Mouse (Mus musculus) kidney, adult 11 months (tissue): Measurements from ENCODE around the gene March1.
"Not testable (repeated sequence)": the region's sequence is repeated elsewhere in the genome, so short reads cannot be mapped to it uniquely, and the experiment has no call there.

ENCODE experiments used
- DNase-seq: peaks from one replicate; pipeline ENCODE4 v3.0.0; 2022

March1 gene

DNA sequence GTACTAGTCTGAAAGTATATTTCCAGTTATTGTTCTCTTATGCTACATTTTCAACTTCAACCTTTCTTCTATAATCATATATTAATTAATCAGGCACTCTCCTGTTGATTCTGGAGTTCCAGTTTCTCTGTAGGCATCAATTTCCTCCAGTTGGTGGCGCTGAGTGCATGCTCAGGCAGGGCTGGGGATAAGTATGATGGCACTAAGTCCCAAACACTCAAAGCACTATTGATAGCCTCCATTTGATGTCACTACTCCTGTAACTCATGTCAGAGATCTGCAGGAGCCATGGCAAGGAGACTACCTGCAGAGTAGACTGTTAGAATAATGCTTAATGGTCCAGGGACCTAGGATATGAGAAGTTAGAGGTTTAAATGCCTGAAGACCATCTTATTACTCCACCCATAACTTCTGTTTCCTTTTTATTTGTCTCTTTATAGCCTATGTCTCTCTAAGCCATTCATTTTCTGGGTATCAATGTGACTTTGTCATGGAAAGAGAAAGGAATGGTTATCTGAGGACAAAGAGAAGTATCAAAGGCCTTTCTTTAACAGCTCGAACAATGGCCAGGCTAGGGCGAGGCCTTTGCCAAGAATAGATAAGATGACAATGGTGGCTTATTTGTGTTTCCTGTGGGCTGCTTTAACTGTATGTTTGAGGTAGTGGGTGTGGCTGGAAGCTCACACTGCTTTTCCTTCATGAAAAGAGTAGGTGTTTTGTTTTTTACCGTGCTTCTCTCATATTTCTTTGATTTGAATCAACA lies 705.5 kb downstream of the March1 start:
- peak; percentile 29 for DNase-seq

DNA sequence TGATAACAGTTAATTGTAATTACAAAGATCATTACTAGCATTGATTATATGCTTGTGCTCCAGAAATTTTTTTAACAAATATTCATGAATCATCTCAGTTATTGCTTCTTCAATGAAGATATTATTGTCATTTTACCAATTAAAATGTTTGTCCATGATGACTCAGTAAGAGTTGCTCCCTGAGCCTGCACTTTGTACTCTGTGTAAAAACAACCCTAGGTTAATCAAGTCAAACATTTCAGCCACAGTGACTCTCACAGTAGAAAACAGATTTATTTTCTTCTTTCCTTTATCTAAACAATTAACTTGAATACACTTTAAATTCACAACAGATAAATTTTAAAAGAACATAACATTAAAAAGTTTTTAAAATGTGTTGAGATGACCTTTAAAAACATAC lies 708.7 kb downstream of the March1 start:
- no peak for DNase-seq

DNA sequence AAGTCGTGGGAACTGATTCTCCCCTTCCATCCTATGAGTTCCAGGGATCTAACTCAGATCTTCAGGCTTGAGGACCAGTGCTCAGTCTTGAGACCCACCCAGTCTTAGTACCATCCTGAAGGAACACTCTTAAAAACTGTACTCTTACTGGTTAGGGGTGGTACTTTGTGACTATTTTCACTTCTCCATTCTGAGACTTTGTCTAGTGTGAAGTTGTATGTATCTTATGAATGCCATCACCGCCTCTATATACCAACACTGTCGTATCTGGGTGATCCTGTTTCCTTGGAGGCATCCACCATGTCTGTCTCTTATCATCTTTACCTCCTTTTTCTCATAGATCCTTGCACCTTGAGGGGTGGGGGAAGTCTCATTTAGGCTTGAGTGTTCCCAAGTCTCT lies 714.5 kb downstream of the March1 start:
- no peak for DNase-seq

DNA sequence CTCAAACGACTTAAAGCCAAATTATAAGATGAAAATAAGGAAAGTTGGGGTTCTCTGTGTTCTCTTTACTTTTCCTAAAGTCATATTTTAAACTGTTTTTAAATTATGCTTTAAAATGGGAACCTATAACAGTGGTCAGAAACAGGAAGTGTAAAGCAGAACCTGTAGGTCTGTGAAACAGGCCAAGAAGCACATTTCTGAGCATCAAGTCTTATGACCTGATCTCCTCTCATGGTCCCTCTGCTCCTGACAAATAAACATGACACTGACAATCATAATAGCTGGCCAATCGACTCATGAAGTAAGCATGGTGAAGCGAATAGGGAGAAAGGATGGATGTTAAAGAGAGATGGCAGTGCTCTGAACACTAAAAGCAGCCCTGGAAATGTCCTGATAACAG lies 716.6 kb downstream of the March1 start:
- DNase-seq, result no peak

DNA sequence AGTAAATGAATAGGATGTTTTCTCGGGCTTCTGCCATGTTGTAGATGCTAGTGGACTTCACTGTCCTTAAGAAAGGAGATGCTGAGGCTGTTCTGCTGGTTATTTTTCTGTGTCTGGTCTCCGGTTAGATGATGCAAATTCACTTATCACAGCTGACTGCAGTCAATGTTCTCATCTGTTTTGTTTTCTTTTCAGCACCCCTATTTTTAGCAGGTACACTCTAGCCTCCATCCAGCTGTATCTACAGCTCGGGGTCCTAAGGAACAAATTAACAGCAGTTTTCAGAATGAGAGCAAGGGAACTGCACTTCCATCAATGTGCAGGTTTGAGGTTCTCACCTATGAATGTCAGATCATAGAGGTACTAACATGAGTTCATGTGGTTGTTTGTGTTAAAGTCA lies 721.9 kb downstream of the March1 start:
- no peak for DNase-seq

DNA sequence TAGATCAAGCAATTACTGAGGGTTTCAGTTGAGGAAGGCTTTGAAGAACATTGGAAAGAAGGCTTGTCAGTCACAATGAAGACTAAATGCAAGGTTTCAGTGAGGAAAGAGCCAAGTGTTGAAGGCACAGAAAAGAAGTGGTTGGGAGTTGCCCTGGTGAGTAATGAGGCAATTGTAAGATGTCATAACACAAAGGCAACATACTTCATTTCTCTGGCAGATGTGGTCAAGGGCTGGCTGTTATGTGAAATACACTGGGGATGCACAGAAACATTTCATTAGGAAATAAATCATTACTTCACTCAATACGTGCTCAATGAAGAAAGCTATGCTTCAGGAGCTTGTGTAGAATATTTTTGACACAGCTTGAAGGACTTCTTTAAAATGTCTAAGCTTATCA lies 725.2 kb downstream of the March1 start:
- no peak for DNase-seq

DNA sequence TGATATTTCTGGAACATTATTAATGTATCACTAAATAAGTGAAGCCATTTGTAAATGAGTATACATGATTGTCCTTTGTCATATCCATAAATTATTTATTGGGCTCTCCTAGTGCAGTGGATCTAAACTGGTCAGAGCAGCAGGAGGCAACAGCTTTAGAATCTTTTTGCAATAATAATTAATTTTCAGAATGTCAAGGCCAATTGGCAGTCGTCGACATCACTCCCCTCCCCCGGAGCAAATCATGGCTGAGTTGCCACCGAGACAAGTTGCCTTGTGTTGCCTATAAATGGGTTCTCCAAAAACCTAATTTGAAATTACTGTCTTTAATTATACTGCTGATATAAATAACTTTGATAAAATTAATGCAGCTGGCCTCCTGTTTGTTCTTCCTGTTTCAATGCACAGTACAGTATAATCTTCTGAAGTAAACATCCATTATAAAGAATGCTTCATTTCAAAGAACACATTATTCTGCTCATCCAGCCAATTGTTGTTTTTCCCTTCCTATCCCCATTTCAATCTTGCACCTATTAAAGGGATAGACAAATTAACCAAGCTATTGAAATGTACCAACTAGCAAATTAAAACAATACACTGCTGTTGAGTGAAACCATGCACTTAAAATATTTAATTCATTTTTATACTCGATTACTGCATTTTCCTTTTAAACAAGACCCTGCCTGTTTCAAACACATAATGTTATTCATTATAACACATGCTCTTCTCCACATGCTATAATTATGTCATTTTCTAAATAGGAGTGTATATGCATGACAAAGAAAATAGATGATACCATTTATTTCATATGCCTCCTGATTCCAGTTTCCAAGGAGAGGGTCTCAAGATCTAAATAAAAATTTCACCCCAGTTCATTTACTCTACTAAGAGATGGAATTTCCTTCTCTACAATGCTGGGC lies 745.4 kb downstream of the March1 start:
- DNase-seq, result no peak

DNA sequence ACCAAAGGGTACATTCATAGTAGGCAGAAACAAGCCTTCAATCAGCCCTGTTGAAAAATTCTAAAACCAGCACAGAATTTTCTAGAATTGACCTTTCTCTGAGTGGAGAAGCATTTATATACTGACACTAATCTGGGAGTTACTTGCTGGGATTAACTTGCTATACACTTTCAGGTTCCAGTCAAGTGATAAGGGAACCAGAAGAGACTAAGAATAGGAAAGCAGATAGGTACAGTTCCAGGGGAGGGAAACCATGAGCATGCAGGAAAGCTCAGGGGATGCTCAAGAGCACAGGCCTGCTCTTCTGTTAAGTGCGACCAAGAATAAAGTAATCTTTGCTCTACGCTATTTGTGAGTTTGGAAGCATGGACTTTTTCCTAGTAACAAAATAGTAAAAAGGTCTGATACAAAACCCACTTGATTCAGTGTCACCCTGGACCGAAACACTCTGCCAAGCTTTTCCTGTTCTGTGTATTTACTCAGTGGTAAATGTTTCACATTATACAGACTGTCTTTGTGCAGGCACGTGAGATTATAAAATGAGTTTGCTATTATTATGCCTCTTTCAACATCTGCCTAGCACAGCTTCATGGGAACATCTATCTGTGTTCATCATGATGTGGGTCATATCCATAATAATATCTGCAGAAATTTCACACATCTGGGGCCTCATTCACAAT lies 766.1 kb downstream of the March1 start:
- DNase-seq, result no peak

DNA sequence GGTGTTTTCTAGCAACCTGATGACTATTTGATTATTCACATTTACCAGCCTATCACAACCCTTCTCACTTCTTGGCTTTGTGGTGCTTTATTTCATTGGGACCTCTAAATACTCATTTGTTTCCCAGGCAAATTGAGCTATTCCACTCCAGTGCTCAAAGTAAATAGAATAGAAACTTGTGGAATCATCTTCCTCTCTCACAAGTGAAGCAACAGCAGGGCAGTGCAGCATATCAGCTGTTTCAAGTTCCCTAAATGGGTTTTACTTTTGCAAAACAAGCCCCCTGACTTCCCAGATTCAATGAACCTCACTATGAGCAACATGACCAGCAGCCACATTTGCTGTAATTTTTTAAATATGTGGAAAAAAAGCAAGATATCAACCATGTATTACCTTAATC lies 768.3 kb downstream of the March1 start:
- DNase-seq, result no peak

DNA sequence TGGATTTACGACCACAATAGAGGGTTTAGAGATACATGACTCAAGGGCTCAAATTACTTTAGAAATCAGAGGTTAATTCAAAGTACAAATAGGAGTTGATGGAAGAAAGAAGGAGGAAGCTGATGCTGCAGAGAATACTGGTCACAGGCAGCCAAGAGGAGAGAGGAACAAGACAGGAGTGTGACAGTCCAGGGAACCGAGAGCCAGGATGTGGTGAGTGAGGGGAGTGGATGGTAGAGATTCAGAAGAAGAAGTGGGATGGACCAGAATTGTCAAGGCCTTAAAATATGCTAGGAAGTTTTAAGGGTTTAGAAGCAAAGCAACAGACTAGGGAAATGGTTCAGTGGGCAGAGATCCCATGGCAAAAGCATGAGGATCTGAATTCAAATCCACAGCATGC lies 771.0 kb downstream of the March1 start:
- DNase-seq, result no peak

DNA sequence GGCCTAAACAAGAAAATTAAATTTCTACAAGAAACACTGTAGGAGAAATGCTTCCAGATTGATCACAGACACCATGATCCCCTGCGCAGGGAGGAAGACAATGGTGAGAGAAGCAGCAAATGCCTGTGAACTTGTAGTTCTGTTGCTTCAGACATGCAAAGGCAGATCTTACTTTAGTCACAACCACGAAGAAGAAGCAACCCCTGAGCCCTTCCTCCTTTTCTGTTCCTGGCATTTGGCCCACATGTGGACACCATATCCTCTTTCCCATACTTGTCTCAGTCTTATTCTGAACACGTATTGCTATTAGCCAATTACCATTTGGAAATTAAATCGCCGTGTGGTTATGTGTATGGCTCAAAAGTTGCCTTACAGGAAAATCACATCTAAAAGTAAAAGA lies 773.9 kb downstream of the March1 start:
- no peak for DNase-seq

DNA sequence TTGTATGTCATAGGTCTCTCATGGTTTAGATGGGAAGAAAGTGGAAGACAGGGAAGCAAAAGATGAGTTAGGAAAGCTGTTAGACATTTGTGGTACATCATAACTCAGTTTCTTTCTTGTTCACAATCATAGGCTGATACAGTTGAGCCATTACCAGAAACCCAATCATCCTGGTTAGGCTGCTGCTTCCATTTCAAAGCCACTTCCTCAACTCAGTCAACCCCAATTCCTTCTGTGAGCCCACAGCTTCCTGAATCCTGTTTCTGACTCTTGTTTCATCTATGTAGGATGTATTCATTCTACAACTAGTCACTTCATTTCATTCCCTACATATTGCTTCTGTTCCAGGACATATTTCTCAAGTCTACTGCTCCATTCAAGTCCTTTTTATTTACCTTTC lies 775.2 kb downstream of the March1 start:
- no peak for DNase-seq

DNA sequence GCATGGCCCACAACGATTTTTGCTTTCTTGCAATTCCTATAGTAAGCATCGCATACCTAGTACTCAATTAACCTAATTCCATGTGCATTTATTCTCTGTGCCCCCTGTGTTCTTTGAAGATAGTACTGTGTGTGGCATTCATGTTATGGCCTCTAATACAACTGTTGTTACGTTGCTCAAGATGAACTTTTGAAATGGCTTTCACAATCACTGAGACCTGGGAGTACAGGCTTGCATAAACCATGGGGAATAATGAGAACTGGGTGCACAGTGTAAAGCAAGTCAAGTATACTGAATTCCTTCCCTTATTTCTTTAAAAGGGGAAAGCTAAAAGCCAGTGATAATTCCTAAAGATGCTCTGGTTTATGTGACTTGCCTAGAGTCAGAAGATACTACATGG lies 776.4 kb downstream of the March1 start:
- no peak for DNase-seq

DNA sequence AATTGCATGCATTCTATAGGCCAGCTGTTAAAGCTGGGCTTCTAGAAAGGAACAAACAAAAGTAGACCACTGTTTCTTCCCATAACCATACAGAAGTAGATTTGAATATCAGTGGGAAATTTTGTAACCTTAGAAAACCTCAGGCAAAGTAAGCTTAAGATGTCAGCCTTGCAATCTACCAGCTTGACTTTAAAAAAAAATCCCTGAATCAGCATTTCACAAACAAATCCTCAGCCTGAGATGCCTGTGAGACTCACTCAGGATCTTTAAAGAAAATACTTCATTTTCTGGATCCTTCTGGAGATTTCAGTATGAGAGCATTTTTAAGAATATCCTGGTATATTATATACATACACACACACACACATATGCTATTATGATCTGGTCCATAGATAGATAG lies 780.1 kb downstream of the March1 start:
- no peak for DNase-seq

DNA sequence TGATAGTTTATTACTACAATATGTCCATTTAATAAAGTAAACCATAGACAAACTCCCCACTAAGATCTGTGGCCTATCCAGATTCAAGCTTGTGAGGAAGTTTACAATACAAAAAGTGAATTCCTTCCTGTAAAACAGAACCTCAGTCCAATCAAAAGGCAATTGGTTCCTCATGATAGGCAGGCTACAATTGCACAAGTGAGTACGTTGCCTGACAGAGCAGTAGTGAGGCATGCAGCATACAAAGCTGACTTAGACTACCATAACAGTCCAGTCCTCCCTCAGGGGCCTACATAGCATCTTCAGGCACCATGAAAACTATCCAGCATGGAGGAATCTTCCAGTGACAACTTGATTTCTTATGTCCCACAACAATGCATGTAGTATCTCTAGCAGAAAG lies 782.4 kb downstream of the March1 start:
- no peak for DNase-seq

DNA sequence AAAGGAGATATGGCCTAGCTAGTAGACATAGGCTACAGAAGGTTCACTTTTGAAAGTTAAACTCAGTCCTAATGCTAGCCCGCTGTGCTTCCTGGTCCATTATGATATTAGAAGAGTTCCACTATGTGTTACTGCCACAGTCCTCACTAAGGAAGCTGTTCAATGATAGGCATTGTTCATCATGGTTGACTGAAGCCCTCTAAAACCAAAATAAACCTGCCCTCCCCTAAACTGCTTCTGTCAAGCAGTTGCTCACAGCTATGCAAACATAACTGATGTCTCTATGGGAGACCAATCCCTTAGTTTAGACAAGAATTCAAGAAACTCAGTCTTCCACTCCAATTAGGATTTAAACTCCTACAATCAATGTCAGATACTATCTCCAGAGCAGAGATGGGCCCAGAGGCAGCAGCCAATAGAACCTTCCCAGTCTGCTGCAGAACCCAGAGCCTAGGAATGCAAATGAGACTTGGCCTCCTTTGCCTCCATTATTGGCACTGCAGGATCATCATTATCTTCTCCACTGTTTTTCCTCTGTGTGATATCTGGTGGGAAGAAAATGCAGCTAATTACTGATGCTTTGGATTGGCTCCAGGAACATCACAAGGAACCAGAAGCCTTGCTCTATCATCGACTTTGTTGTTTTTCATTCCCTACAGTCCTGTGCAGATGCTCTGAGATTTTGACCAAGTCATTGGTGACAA lies 787.2 kb downstream of the March1 start:
- DNase-seq, result no peak

DNA sequence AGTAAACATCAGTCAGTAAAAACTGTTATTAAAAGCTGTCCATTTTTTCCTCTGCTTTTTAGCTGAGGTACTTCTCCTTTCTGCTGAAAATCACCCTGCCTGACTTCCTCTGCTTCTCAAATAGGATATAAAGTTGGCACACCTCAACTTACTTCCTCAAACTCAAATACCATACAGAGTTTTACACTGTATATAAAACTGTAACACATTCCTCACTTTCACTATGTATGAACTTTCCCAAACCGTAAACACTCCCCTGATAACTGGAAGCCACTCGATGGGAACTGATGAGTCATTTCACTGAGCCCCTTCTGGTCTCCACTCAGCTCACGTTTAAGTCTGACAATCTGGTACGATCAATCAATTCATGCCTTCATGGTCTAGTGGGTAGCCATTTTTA lies 788.1 kb downstream of the March1 start:
- DNase-seq, result not testable (repeated sequence)

DNA sequence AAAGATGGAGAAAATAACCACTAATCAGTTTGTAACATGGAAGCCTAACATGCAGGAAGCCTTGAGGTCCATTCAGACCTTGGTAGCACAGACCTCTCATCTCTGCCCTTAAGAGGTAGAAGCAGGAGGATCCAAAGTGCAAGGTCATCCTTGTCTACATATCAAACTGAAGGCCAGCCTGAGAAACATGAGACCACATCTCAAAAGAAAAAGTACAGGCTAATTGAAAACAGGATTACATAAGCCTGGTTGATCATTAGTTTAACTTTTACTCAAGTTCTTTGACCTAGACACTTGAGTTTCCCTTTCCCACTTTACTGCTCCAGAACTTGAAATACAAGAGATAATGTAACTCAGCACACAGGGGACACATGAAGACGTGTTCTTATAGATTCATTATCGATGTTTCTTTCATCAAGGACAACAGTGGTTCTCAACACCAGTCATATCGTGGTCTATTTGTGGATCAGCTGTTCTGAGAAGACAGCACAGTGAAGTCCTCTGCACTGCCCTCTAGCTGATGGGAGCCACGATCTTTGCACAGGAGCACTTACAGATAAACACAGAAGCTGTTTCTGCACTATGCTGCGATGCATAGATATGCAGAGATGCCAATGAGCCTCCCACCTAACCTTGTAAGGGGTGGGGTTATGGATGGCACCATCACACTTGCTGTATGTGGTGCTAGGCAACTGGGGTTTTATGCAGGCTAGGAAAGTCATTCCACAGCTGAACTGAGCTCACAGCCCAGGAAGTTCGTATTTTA lies 789.1 kb downstream of the March1 start:
- DNase-seq, result peak; percentile 20

DNA sequence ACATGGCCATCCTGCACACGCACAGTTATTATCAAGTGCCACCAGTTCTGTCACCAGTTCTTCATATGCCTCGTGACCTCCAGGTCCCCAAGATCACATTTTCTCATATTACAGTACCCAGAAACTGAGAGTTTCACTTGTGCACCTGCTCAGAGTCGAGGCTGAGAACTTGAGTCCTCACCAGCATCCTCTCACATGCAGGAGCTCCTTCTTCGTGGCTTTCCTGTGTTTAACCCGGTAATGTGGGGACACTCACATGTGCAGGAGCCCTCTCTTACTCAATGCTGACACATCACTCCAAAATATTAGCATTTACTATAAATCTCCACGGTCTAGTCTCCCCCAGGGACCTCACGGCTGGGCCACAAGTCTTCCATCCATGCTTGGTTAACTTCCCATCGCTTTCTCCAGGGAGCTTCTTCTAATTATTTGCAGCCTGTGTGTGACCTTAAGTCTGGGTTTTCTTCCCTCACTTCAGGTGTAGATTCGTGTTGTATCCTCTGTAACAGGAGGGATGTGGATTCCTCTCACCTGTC lies 792.4 kb downstream of the March1 start:
- DNase-seq, result no peak

DNA sequence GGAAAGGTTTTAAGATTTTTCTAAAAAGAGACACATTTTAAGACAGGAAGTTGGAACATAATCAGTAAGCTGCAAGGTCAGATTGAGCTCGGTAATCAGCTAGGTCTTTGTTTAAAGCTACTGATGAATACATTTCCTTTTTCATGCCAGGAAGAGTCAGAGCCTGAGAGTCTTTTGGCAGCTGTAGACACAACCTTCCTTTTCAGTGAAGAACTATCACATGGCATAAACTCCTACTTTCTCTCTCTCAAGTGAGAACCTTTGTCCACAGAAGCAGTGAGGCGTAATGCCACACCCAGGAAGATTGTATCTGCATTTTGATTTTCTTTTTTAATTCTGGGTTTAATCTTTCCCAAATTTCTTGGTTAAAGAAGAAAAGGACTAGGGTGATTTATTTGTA lies 795.4 kb downstream of the March1 start:
- DNase-seq, result peak; percentile 15

DNA sequence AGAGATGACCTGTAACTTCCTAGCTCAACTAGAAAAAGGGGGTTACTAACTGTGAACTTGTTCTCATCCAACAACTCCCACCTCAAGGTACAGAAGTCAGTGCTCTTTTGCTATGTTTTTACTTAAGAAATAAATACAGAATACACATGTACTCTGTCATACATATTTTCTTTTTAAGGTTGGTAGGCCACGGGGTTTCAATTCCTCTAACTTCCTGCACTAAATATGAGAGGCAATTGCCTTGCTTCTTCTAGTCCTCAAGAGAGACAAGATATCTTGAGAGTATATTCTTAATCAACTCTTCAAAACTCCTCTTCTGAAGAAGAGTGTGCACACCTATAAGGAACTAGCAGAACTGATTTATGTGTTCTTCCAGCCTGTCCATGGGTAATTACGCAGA lies 797.5 kb downstream of the March1 start:
- no peak for DNase-seq

DNA sequence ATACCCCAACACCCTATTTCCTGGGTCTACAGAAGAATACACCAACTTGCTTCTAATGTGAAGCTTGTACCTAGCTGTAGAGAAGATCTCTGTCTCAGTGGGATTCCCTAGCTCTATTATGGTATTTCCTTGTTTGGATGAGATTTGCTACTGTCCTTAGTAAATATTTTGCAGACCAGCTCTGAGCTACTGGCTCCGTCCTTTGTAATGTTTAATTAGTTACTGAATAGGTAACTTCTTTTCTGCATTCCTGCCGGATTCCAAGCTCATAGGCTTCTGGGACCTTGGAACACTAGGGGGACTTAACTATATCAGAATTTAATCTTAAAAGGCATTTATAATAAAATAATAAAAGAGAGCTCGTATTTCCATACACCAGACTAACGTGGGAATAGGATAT lies 799.9 kb downstream of the March1 start:
- peak; percentile 44 for DNase-seq
